Comparison of ENCODE assay signal across 10 mouse cellular contexts in genomic region chr13:63323286-63324075, GRCm38 (mm10).
DNase-seq lines count a peak whose midpoint lies in the region; ATAC-seq and TF ChIP-seq lines count a peak whose summit lies in the region.
"Had no signal": no experiment of that assay in that cellular context is flagged by ENCODE, and none has a peak within 500 bp of the region (broad histone marks: within the 10 kb centered on the region; RNA-seq: fewer than 3 reads in every experiment).

No protein-coding gene starts in this region.

- H3K4me2 ChIP-seq in kidney, embryonic 15.5 days = no peak overlapping the region
- H3K4me2 ChIP-seq in embryonic facial prominence, embryonic 12.5 days (replicated peaks) = no peak overlapping the region
- no peak overlapping the region for H3K4me2 ChIP-seq in hindbrain, postnatal 0 days (ENCODE audit: low read depth, low read length)
- H3K4me2 ChIP-seq: midbrain, embryonic 12.5 days had no signal

- peaks cover 41% of the 10 kb centered on the region for H3K4me1 ChIP-seq in kidney, embryonic 15.5 days
- H3K4me1 ChIP-seq in embryonic facial prominence, embryonic 12.5 days = peaks cover 37% of the 10 kb centered on the region
- no peaks in the 10 kb centered on the region for H3K4me1 ChIP-seq in hindbrain, postnatal 0 days (ENCODE audit: insufficient read depth, low read length)
- H3K4me1 ChIP-seq: midbrain, embryonic 12.5 days had no signal

- no peaks in the 10 kb centered on the region for H3K9me3 ChIP-seq in kidney, embryonic 15.5 days (replicated peaks)
- H3K9me3 ChIP-seq in embryonic facial prominence, embryonic 12.5 days = no peaks in the 10 kb centered on the region
- H3K9me3 ChIP-seq in hindbrain, postnatal 0 days (ENCODE audit: low read length) = no peaks in the 10 kb centered on the region
- H3K9me3 ChIP-seq: midbrain, embryonic 12.5 days had no signal

- peak overlapping the region; percentile 56 for H3K27ac ChIP-seq in kidney, embryonic 15.5 days
- peak overlapping the region; percentile 77; the same call in 1 of the 2 replicates for H3K27ac ChIP-seq in embryonic facial prominence, embryonic 12.5 days
- H3K27ac ChIP-seq in hindbrain, postnatal 0 days = no peak overlapping the region
- H3K27ac ChIP-seq: midbrain, embryonic 12.5 days had no signal

- 55% methylated on average over 9 of the region's 9 CpGs for WGBS in kidney, embryonic 15.5 days
- WGBS in embryonic facial prominence, embryonic 12.5 days = 69% methylated on average over 9 of the region's 9 CpGs
- WGBS in hindbrain, postnatal 0 days = 57% methylated on average over 9 of the region's 9 CpGs

- 0 out of 2 replicates have a peak, but pooled peaks have one; percentile 5 for ATAC-seq in kidney, embryonic 15.5 days (replicated peaks; ENCODE audit: low FRiP score)
- no peak for ATAC-seq in embryonic facial prominence, embryonic 12.5 days (ENCODE audit: insufficient number of reproducible peaks, insufficient read depth, low FRiP score, low TSS enrichment)
- peak; percentile 48; the same call in 1 of the 2 replicates for ATAC-seq in hindbrain, postnatal 0 days
- no peak for ATAC-seq in monocyte, adult 5-6 weeks (replicated peaks; ENCODE audit: insufficient number of reproducible peaks, low FRiP score, low TSS enrichment, poor library complexity, severe bottlenecking)

- no peak for TF ChIP-seq CTCF in hindbrain, postnatal 0 days (IDR thresholded peaks at IDR 0.05; ENCODE audit: low read depth)

- no peak overlapping the region for H3K4me3 ChIP-seq in kidney, embryonic 15.5 days (replicated peaks)
- H3K4me3 ChIP-seq in embryonic facial prominence, embryonic 12.5 days = no peak overlapping the region
- no peak overlapping the region for H3K4me3 ChIP-seq in hindbrain, postnatal 0 days (ENCODE audit: low read length)
- H3K4me3 ChIP-seq: midbrain, embryonic 12.5 days had no signal

- DNase-seq in kidney, adult 8-10 months = no peak
- peak; percentile 91 for DNase-seq in Muller cell, postnatal 12 days (ENCODE audit: inconsistent ontology term)
- DNase-seq in hindbrain, postnatal 0 days (ENCODE audit: low spot score) = peak; percentile 33
- DNase-seq in ovary, adult 18-20 months (ENCODE audit: low spot score) = no peak
- DNase-seq in cerebellum, postnatal 14 days = no peak
- DNase-seq: gastrocnemius, postnatal 10 days had no signal

- no peaks in the 10 kb centered on the region for H3K27me3 ChIP-seq in kidney, embryonic 15.5 days
- H3K27me3 ChIP-seq in embryonic facial prominence, embryonic 12.5 days = no peaks in the 10 kb centered on the region
- no peaks in the 10 kb centered on the region for H3K27me3 ChIP-seq in hindbrain, postnatal 0 days (ENCODE audit: insufficient read depth, low read length)
- H3K27me3 ChIP-seq: midbrain, embryonic 12.5 days had no signal

- no peak overlapping the region for H3K9ac ChIP-seq in kidney, embryonic 15.5 days
- H3K9ac ChIP-seq in embryonic facial prominence, embryonic 12.5 days = no peak overlapping the region
- no peak overlapping the region for H3K9ac ChIP-seq in hindbrain, postnatal 0 days (replicated peaks; ENCODE audit: low read length)
- H3K9ac ChIP-seq: midbrain, embryonic 12.5 days had no signal

- no peaks in the 10 kb centered on the region; the same call in 1 of the 2 replicates for H3K36me3 ChIP-seq in kidney, embryonic 15.5 days
- no peaks in the 10 kb centered on the region for H3K36me3 ChIP-seq in embryonic facial prominence, embryonic 12.5 days
- H3K36me3 ChIP-seq in hindbrain, postnatal 0 days (ENCODE audit: insufficient read depth, low read length) = no peaks in the 10 kb centered on the region

Comparison
In these comparisons a context has a peak if more than half of its experiments do, and no peak if none do; other contexts are left out.
1. ATAC-seq: peak in kidney, embryonic 15.5 days (single experiment) and hindbrain, postnatal 0 days (single experiment); none in embryonic facial prominence, embryonic 12.5 days (single experiment) and monocyte, adult 5-6 weeks (single experiment).
2. DNase-seq: peak in Muller cell, postnatal 12 days (single experiment) and hindbrain, postnatal 0 days (single experiment); none in kidney, adult 8-10 months (0 of 2), ovary, adult 18-20 months (single experiment) and cerebellum, postnatal 14 days (0 of 2).